Mouse (Mus musculus): ENCODE results near the gene Hhat. TPM values are rescaled to one million over a fixed set of nuclear protein-coding genes. Genes with fewer than 3 reads are reported as not detected.
A peak's percentile ranks its signal among the peaks of the same experiment; 100 is the strongest.

Gene Hhat
- polyA plus RNA-seq, 1 experiment from 2014 or later = 4.4 TPM

- Histone ChIP-seq H3K4me2 (no peak overlapping the region), H3K36me3 (replicated peaks) (no peaks in the 10 kb centered on the region), H3K27ac (no peak overlapping the region), H3K9ac (no peak overlapping the region), H3K9me3 (no peaks in the 10 kb centered on the region), H3K4me1 (peaks cover 10% of the 10 kb centered on the region; the same call in 1 of the 2 replicates), H3K27me3 (no peaks in the 10 kb centered on the region), H3K4me3 (replicated peaks) (no peak overlapping the region)
- ATAC-seq (ENCODE audit: low FRiP score) = no peak
- 75% methylated on average over 4 of the region's 4 CpGs for WGBS
Measured at GRCm38 (mm10) chr1:192555516-192555915, 215.5 kb downstream of the Hhat start.

- ATAC-seq (ENCODE audit: low FRiP score) = no peak
- Histone ChIP-seq H3K36me3 (replicated peaks) (no peaks in the 10 kb centered on the region), H3K4me3 (replicated peaks) (no peak overlapping the region), H3K27ac (no peak overlapping the region), H3K27me3 (no peaks in the 10 kb centered on the region), H3K4me1 (no peaks in the 10 kb centered on the region), H3K9ac (no peak overlapping the region), H3K9me3 (no peaks in the 10 kb centered on the region), H3K4me2 (no peak overlapping the region)
- WGBS = 86% methylated on average over 3 of the region's 3 CpGs
Measured at GRCm38 (mm10) chr1:192550561-192550960, 220.5 kb downstream of the Hhat start.

- Histone ChIP-seq H3K4me3 (replicated peaks) (no peak overlapping the region), H3K9me3 (no peaks in the 10 kb centered on the region), H3K36me3 (replicated peaks) (no peaks in the 10 kb centered on the region), H3K9ac (no peak overlapping the region), H3K27ac (no peak overlapping the region), H3K4me2 (no peak overlapping the region), H3K27me3 (no peaks in the 10 kb centered on the region), H3K4me1 (peaks cover 18% of the 10 kb centered on the region)
- 42% methylated on average over 1 of the region's 1 CpGs for WGBS
- ATAC-seq (ENCODE audit: low FRiP score) = no peak
Measured at GRCm38 (mm10) chr1:192546843-192547242, 224.2 kb downstream of the Hhat start.

- WGBS = 51% methylated on average over 7 of the region's 7 CpGs
- Histone ChIP-seq H3K27ac (no peak overlapping the region), H3K36me3 (replicated peaks) (no peaks in the 10 kb centered on the region), H3K4me1 (peaks cover 18% of the 10 kb centered on the region), H3K4me2 (no peak overlapping the region), H3K4me3 (replicated peaks) (no peak overlapping the region), H3K9ac (no peak overlapping the region), H3K27me3 (no peaks in the 10 kb centered on the region), H3K9me3 (no peaks in the 10 kb centered on the region)
- no peak for ATAC-seq (ENCODE audit: low FRiP score)
Measured at GRCm38 (mm10) chr1:192544901-192545300, 226.1 kb downstream of the Hhat start.

GRCm38 (mm10) chr1:192544091-192544490, 226.9 kb downstream of the Hhat start:
- H3K4me3 ChIP-seq (replicated peaks) = no peak overlapping the region
- no peak overlapping the region for H3K9ac ChIP-seq
- H3K27me3 ChIP-seq = no peaks in the 10 kb centered on the region
- H3K36me3 ChIP-seq (replicated peaks) = no peaks in the 10 kb centered on the region
- peaks cover 18% of the 10 kb centered on the region for H3K4me1 ChIP-seq
- H3K9me3 ChIP-seq = no peaks in the 10 kb centered on the region
- 61% methylated on average over 9 of the region's 9 CpGs for WGBS
- 0 out of 2 replicates have a peak overlapping the region, but pooled peaks have one; percentile 19 for H3K27ac ChIP-seq
- H3K4me2 ChIP-seq = no peak overlapping the region
- ATAC-seq (ENCODE audit: low FRiP score) = no peak

GRCm38 (mm10) chr1:192543686-192544085, 227.3 kb downstream of the Hhat start:
- H3K9me3 ChIP-seq = no peaks in the 10 kb centered on the region
- no peak overlapping the region for H3K4me2 ChIP-seq
- H3K4me1 ChIP-seq = peaks cover 18% of the 10 kb centered on the region
- no peak overlapping the region for H3K9ac ChIP-seq
- H3K36me3 ChIP-seq (replicated peaks) = no peaks in the 10 kb centered on the region
- H3K27me3 ChIP-seq = no peaks in the 10 kb centered on the region
- WGBS = 94% methylated on average over 4 of the region's 4 CpGs
- no peak for ATAC-seq (ENCODE audit: low FRiP score)
- H3K27ac ChIP-seq = no peak overlapping the region
- H3K4me3 ChIP-seq (replicated peaks) = no peak overlapping the region

GRCm38 (mm10) chr1:192542093-192542492, 228.9 kb downstream of the Hhat start:
- Histone ChIP-seq H3K4me3 (replicated peaks) (no peak overlapping the region), H3K27me3 (no peaks in the 10 kb centered on the region), H3K4me2 (no peak overlapping the region), H3K9me3 (no peaks in the 10 kb centered on the region), H3K36me3 (replicated peaks) (no peaks in the 10 kb centered on the region), H3K9ac (no peak overlapping the region), H3K27ac (no peak overlapping the region), H3K4me1 (peaks cover 18% of the 10 kb centered on the region)
- WGBS = 88% methylated on average over 2 of the region's 2 CpGs
- ATAC-seq (ENCODE audit: low FRiP score) = no peak

- Histone ChIP-seq H3K36me3 (replicated peaks) (no peaks in the 10 kb centered on the region), H3K4me1 (0 out of 2 replicates have a peak, but pooled peaks cover 2% of the 10 kb centered on the region), H3K27me3 (no peaks in the 10 kb centered on the region), H3K9me3 (no peaks in the 10 kb centered on the region), H3K27ac (no peak overlapping the region), H3K4me2 (no peak overlapping the region), H3K4me3 (replicated peaks) (no peak overlapping the region), H3K9ac (no peak overlapping the region)
- no peak for ATAC-seq (ENCODE audit: low FRiP score)
- WGBS = 77% methylated on average over 7 of the region's 7 CpGs
Measured at GRCm38 (mm10) chr1:192537169-192537568, 233.9 kb downstream of the Hhat start.

GRCm38 (mm10) chr1:192536440-192536839, 234.6 kb downstream of the Hhat start:
- H3K27me3 ChIP-seq = no peaks in the 10 kb centered on the region
- H3K4me2 ChIP-seq = no peak overlapping the region
- no peak overlapping the region for H3K9ac ChIP-seq
- H3K27ac ChIP-seq = no peak overlapping the region
- 64% methylated on average over 1 of the region's 1 CpGs for WGBS
- H3K4me1 ChIP-seq = no peaks in the 10 kb centered on the region
- no peak for ATAC-seq (ENCODE audit: low FRiP score)
- no peaks in the 10 kb centered on the region for H3K9me3 ChIP-seq
- no peaks in the 10 kb centered on the region for H3K36me3 ChIP-seq (replicated peaks)
- H3K4me3 ChIP-seq (replicated peaks) = no peak overlapping the region

- H3K9me3 ChIP-seq = no peaks in the 10 kb centered on the region
- H3K27ac ChIP-seq = no peak overlapping the region
- no peaks in the 10 kb centered on the region for H3K36me3 ChIP-seq (replicated peaks)
- no peaks in the 10 kb centered on the region for H3K27me3 ChIP-seq
- H3K4me1 ChIP-seq = no peaks in the 10 kb centered on the region
- no peak overlapping the region for H3K4me2 ChIP-seq
- H3K9ac ChIP-seq = no peak overlapping the region
- ATAC-seq (ENCODE audit: low FRiP score) = no peak
- H3K4me3 ChIP-seq (replicated peaks) = no peak overlapping the region
Measured at GRCm38 (mm10) chr1:192533016-192533415, 238.0 kb downstream of the Hhat start.

GRCm38 (mm10) chr1:192532212-192532611, 238.8 kb downstream of the Hhat start:
- 67% methylated on average over 2 of the region's 2 CpGs for WGBS
- no peak overlapping the region for H3K27ac ChIP-seq
- H3K4me3 ChIP-seq (replicated peaks) = no peak overlapping the region
- no peaks in the 10 kb centered on the region for H3K4me1 ChIP-seq
- H3K9me3 ChIP-seq = no peaks in the 10 kb centered on the region
- ATAC-seq (ENCODE audit: low FRiP score) = no peak
- H3K9ac ChIP-seq = no peak overlapping the region
- no peaks in the 10 kb centered on the region for H3K27me3 ChIP-seq
- no peaks in the 10 kb centered on the region for H3K36me3 ChIP-seq (replicated peaks)
- no peak overlapping the region for H3K4me2 ChIP-seq

- Histone ChIP-seq H3K9me3 (no peaks in the 10 kb centered on the region), H3K27ac (no peak overlapping the region), H3K36me3 (replicated peaks) (no peaks in the 10 kb centered on the region), H3K9ac (no peak overlapping the region), H3K4me2 (no peak overlapping the region), H3K4me1 (no peaks in the 10 kb centered on the region), H3K27me3 (no peaks in the 10 kb centered on the region), H3K4me3 (replicated peaks) (no peak overlapping the region)
- no peak for ATAC-seq (ENCODE audit: low FRiP score)
- WGBS = 58% methylated on average over 2 of the region's 2 CpGs
Measured at GRCm38 (mm10) chr1:192531490-192532146, 239.4 kb downstream of the Hhat start.

GRCm38 (mm10) chr1:192525711-192526350, 245.2 kb downstream of the Hhat start:
- no peak overlapping the region for H3K27ac ChIP-seq
- H3K36me3 ChIP-seq (replicated peaks) = no peaks in the 10 kb centered on the region
- H3K4me1 ChIP-seq = peaks cover 27% of the 10 kb centered on the region
- H3K9ac ChIP-seq = no peak overlapping the region
- WGBS = 75% methylated on average over 14 of the region's 14 CpGs
- 0 out of 2 replicates have a peak, but pooled peaks cover 4% of the 10 kb centered on the region for H3K27me3 ChIP-seq
- no peak for ATAC-seq (ENCODE audit: low FRiP score)
- no peaks in the 10 kb centered on the region for H3K9me3 ChIP-seq
- no peak overlapping the region for H3K4me2 ChIP-seq
- H3K4me3 ChIP-seq (replicated peaks) = no peak overlapping the region

All from forebrain, embryonic 12.5 days (tissue).